Mouse (Mus musculus): Measurements from ENCODE around the gene Ddx17. TPM values are rescaled to one million over a fixed set of nuclear protein-coding genes. Genes with fewer than 3 reads are reported as not detected.

Gene Ddx17
- 18.7 and 23.8 TPM in 2 replicates for polyA plus RNA-seq (2015; fragmentation: Nextera tagmentation; extraction: Ambion mirVana)

DNA sequence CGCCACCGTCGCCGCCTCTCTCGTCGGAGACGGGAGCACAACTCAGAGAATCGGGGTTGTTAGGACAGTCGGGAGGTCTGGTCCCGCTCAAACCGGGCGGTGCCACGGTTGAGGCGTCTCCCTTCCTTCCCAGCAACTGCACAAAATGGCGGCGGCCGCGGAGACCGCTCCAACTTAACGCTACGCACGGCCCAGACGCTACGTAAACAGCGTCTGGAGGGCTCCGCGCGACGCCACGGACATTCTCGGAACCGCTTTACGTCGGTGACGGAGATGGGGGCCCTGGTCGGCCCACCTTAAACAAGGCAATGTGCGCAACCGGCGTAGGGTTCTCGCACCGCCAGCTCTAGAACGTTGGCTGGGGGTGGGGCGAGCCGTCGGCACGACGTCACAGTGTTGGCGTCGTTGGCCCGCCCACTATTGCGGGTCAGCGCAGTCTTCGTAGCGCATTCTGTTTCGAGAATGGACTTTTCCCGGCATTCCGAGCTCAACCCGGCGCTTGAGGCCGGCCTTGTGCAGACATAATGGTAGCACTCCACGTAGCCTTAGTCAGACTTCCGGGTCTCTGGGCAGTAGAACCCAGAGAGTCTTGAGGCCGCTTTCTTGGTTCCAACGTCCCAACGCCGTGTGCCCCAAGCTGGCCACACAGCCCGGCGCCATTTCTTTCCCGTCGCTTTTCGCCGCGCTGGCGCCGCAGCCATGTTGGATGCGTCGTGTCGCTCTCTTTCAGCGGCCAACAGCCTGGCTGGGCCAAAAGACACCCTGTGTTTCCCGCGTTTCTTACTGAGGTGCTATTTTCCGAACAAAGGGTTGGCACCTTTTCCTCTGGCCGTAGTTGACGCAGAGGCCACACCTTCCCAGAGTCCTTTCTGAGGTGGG, at the start of gene Ddx17:
Ddx17 (minus strand) TSS at position 332 of the 879 bp plus-strand sequence.
- peak; percentile 97 for ATAC-seq
- Histone ChIP-seq H3K27ac (ENCODE audit: low read depth, low read length) (peak within 1 kb of the TSS; percentile 99), H3K4me1 (replicated peaks; ENCODE audit: control insufficient read depth, insufficient read depth, low read length) (peaks cover 5% of the 10 kb centered on the region; the same call in 1 of the 2 replicates), H3K4me2 (replicated peaks; ENCODE audit: low read depth) (peak within 1 kb of the TSS; percentile 69), H3K4me3 (ENCODE audit: low read depth, low read length) (peak within 1 kb of the TSS; percentile 97), H3K9ac (ENCODE audit: low read depth, low read length) (peak within 1 kb of the TSS; percentile 98), H3K36me3 (ENCODE audit: control insufficient read depth, insufficient read depth) (peaks cover 22% of the 10 kb centered on the region; the same call in 1 of the 2 replicates), H3K9me3 (ENCODE audit: control insufficient read depth) (no peaks in the 10 kb centered on the region), H3K27me3 (replicated peaks; ENCODE audit: control insufficient read depth, insufficient read depth, low read length) (no peaks in the 10 kb centered on the region)
- 2% methylated on average over 84 of the region's 84 CpGs for WGBS
- no peak; the same call in 1 of the 2 replicates for TF ChIP-seq CTCF (IDR thresholded peaks at IDR 0.05; ENCODE audit: low read depth)

DNA sequence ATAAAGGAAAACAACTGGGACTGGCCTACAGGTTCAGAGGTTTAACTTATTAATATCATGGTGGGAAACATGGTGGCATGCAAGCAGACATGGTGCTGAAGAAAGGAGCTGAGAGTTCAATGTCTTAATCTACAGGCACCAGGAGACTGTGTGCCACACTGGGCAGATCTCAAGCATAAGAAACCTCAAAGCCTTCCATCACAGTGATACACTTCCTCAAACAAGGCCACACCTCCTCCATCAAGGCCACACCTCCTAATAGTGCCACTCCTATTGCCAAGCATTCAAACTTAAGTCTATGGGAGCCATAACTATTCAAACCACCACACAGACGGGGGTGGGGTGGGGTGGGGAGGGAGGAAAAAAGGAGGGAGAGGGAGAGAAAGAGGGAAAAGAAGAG, 35.0 kb upstream of the Ddx17 start:
- Histone ChIP-seq H3K4me2 (replicated peaks; ENCODE audit: low read depth) (no peak overlapping the region), H3K9me3 (ENCODE audit: control insufficient read depth) (no peaks in the 10 kb centered on the region), H3K36me3 (ENCODE audit: control insufficient read depth, insufficient read depth) (no peaks in the 10 kb centered on the region), H3K4me3 (ENCODE audit: low read depth, low read length) (no peak overlapping the region), H3K27me3 (replicated peaks; ENCODE audit: control insufficient read depth, insufficient read depth, low read length) (no peaks in the 10 kb centered on the region), H3K27ac (ENCODE audit: low read depth, low read length) (no peak overlapping the region), H3K4me1 (replicated peaks; ENCODE audit: control insufficient read depth, insufficient read depth, low read length) (no peaks in the 10 kb centered on the region), H3K9ac (ENCODE audit: low read depth, low read length) (no peak overlapping the region)
- WGBS: 61% methylated on average over 1 of the region's 1 CpGs
- no peak for TF ChIP-seq CTCF (IDR thresholded peaks at IDR 0.05; ENCODE audit: low read depth)
- ATAC-seq: no peak

DNA sequence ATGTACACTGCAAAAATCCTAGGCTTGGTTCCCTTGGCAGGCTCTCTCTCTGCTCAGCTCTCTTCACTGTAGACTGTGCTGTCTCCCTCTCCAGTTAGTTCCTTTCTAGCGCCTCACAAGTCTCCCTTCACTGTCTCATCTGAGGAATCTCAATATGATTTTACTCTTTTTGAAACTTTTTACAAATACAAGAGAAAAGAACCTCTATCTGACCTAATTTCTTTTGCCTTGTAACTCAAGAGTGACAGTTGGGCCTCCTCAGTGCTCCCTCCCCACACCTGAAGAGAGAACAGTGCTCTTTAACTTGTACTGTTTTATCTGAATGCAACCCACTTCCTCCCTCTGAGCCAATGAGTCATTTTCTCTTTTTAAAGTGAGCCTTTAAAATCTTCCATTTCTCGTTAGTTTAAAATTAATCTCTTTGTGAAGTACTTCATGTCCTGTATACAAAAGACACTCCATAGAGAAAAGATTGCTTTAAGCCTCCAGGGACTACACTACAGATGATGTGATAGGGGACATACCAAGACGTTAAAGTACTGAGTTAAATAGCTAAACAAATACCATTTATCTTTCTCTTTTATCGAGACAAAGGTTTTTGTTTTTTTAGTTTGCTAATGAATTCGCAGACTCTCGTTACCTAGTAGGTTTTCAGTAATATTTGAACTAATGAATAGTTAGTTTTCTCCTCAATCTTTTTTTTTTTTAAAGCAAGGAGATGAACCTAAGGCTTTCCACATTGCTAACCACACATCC, 31.3 kb upstream of the Ddx17 start:
- whole genome bisulfite sequencing: 63% methylated on average over 6 of the region's 6 CpGs
- peaks cover 6% of the 10 kb centered on the region; the same call in 1 of the 2 replicates for H3K4me1 ChIP-seq (replicated peaks; ENCODE audit: control insufficient read depth, insufficient read depth, low read length)
- no peak for ATAC-seq
- H3K4me3 ChIP-seq (ENCODE audit: low read depth, low read length): no peak overlapping the region
- TF ChIP-seq CTCF (IDR thresholded peaks at IDR 0.05; ENCODE audit: low read depth): no peak
- no peaks in the 10 kb centered on the region for H3K36me3 ChIP-seq (ENCODE audit: control insufficient read depth, insufficient read depth)
- H3K4me2 ChIP-seq (replicated peaks; ENCODE audit: low read depth): no peak overlapping the region
- no peak overlapping the region for H3K9ac ChIP-seq (ENCODE audit: low read depth, low read length)
- H3K27ac ChIP-seq (ENCODE audit: low read depth, low read length): no peak overlapping the region
- H3K9me3 ChIP-seq (ENCODE audit: control insufficient read depth): no peaks in the 10 kb centered on the region
- H3K27me3 ChIP-seq (replicated peaks; ENCODE audit: control insufficient read depth, insufficient read depth, low read length): no peaks in the 10 kb centered on the region

DNA sequence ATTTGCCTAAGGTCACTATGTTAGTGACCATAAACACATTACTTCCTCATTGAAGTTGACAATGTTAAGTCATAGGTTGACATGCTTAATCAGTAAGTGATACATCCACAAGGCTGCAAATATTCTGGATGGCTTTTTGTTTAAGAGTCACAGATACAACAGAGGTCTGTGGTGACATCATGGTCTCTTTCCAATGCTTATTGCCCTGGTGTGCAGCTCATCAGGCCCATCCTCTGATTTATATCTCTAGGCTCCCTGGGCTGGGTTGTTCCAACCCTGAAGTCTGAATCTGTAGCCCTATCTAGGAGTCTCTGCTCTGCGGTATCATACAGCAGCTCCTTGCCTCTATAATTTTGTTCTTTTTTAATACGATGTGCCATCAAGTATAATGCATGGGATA, 30.4 kb upstream of the Ddx17 start:
- no peak overlapping the region for H3K27ac ChIP-seq (ENCODE audit: low read depth, low read length)
- no peak overlapping the region for H3K9ac ChIP-seq (ENCODE audit: low read depth, low read length)
- H3K36me3 ChIP-seq (ENCODE audit: control insufficient read depth, insufficient read depth): no peaks in the 10 kb centered on the region
- peaks cover 6% of the 10 kb centered on the region; the same call in 1 of the 2 replicates for H3K4me1 ChIP-seq (replicated peaks; ENCODE audit: control insufficient read depth, insufficient read depth, low read length)
- no peaks in the 10 kb centered on the region for H3K27me3 ChIP-seq (replicated peaks; ENCODE audit: control insufficient read depth, insufficient read depth, low read length)
- no peak overlapping the region for H3K4me2 ChIP-seq (replicated peaks; ENCODE audit: low read depth)
- H3K9me3 ChIP-seq (ENCODE audit: control insufficient read depth): no peaks in the 10 kb centered on the region
- no peak overlapping the region for H3K4me3 ChIP-seq (ENCODE audit: low read depth, low read length)
- ATAC-seq: no peak
- 86% methylated on average over 2 of the region's 2 CpGs for WGBS
- no peak for TF ChIP-seq CTCF (IDR thresholded peaks at IDR 0.05; ENCODE audit: low read depth)

DNA sequence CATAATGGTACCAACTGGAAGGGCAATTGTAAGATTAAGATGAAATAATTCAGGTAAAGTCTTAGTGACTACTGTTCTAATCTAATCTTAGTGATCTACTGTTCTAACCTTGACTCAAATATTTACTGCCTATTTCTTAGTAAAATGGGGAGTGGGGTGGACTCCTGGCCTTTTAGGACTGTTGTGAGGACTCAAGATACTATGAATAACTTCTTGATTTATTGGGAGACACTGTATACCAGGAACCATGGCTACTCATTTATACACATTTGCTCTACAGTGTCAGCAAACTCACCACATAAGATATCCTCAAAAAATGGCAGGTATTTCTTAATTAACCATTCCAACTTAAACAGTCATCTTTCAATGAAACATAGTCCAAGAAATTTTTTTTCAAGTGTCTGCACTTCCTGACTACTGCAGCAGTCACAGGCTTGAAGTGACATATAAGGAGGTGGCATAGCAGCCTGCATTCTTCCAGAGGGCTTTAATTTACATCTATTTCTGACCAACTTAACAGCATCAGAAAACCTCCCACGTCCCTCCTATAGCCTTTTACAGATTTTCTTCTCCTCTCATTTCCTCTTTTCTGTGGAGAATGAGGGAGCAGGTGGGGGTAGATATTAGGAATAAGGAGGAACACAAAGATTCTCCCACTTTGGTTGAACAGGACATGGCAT, 29.1 kb upstream of the Ddx17 start:
- no peak overlapping the region for H3K4me3 ChIP-seq (ENCODE audit: low read depth, low read length)
- TF ChIP-seq CTCF (IDR thresholded peaks at IDR 0.05; ENCODE audit: low read depth): no peak
- no peak overlapping the region for H3K9ac ChIP-seq (ENCODE audit: low read depth, low read length)
- H3K27me3 ChIP-seq (replicated peaks; ENCODE audit: control insufficient read depth, insufficient read depth, low read length): no peaks in the 10 kb centered on the region
- no peak overlapping the region for H3K27ac ChIP-seq (ENCODE audit: low read depth, low read length)
- WGBS: 61% methylated on average over 1 of the region's 1 CpGs
- 0 out of 2 replicates have a peak, but pooled peaks have one; percentile 31 for ATAC-seq
- H3K4me1 ChIP-seq (replicated peaks; ENCODE audit: control insufficient read depth, insufficient read depth, low read length): peaks cover 6% of the 10 kb centered on the region; the same call in 1 of the 2 replicates
- no peaks in the 10 kb centered on the region for H3K36me3 ChIP-seq (ENCODE audit: control insufficient read depth, insufficient read depth)
- no peaks in the 10 kb centered on the region for H3K9me3 ChIP-seq (ENCODE audit: control insufficient read depth)
- H3K4me2 ChIP-seq (replicated peaks; ENCODE audit: low read depth): no peak overlapping the region
